Mouse (Mus musculus) bone marrow, adult 2 months (tissue): Measurements from ENCODE around the gene Gm21992.

Source experiments
- CTCF ChIP-seq: fragments of 200-500 bp; IDR thresholded peaks from 2 replicates; pipeline ENCODE4 v1.5.1; 2011; ENCODE audit warnings: low read length, control low read depth; ENCODE audit not compliant: control insufficient read depth, insufficient read depth
- POLR2A ChIP-seq: fragments of 200-500 bp; IDR thresholded peaks from 2 replicates; pipeline ENCODE4 v1.6.1; 2011; ENCODE audit warnings: low read depth, mild to moderate bottlenecking, control low read depth, low read length, borderline replicate concordance; ENCODE audit not compliant: control insufficient read depth

DNA sequence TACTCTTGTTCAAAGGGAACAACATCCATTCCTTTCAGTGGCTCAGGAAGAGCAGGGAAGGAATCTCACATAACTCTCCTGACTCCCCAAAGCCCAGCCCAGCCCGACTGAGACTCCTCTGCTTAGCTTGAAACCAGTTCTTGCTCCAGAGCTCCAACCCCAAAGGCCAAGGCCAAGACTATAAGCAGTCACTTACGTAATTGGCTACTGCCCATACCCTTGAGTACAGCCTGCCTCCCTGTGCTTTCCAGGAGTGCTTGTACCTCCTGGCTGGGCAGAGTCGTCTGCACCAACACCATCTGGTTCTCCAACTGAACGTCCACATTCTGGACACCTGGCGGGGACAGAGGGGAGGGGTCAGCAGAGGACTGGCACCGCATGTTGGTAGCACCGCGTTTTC is 22.6 kb upstream of the Gm21992 start:
- TF ChIP-seq CTCF (no peak), POLR2A (no peak)
